Mouse (Mus musculus): ENCODE data around the gene Gm14434. TPM values are rescaled to one million over a fixed set of nuclear protein-coding genes. Genes with fewer than 3 reads are reported as not detected.
"Not testable (repeated sequence)": the region's sequence is repeated elsewhere in the genome, so short reads cannot be mapped to it uniquely, and the experiment has no call there.

Gm14434 gene
- 0.78 and 1.1 TPM in 2 replicates for polyA plus RNA-seq (2012; rRNA removed)

DNA sequence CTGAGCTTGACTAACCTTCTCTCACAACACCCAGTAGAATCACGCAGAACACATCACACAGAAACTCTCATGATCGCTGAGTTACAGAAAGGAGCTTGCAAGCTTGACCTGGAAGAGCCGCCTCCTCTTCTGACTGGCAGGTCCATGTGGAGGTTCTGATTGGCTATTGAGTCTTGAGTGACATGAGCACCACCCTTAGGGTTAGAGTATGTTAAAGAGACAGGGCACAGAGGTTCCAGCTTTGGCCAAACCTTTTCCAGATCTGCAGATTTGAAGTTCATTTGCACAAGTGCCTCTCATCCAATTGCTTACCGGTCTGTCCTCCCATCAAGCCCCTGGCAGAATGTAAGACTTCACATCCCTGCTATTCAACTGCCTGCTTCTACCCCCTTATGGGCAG is at the start of gene Gm14434:
Gene Gm14434 (minus strand): TSS at position 101 of the 400 bp plus-strand sequence.
- WGBS = no CpG with 5 or more reads among the region's 4 CpGs
- DNase-seq (ENCODE audit: low read depth, low spot score) = not testable (repeated sequence)

DNA sequence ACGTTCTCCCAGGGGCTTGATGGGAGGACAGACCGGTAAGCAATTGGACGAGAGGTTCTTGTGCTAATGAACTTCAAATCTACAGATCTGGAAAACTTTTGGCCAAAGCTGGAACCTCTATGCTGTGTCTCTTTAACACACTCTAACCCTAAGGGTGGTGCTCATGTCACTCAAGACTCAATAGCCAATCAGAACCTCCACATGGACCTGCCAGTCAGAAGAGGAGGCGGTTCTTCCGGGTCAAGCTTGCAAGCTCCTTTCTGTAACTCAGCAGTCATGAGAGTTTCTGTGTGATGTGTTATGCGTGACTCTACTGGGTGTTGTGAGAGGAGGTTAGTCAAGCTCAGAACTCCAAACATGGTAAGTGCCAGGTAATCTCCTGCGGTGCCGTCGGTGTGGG is 34.2 kb upstream of the Gm14434 start, which contains the start of gene Zfp967:
Gene Zfp967 (plus strand): TSS at position 301 of the 400 bp plus-strand sequence.
- no CpG with 5 or more reads among the region's 9 CpGs for WGBS
- DNase-seq (ENCODE audit: low read depth, low spot score) = not testable (repeated sequence)

DNA sequence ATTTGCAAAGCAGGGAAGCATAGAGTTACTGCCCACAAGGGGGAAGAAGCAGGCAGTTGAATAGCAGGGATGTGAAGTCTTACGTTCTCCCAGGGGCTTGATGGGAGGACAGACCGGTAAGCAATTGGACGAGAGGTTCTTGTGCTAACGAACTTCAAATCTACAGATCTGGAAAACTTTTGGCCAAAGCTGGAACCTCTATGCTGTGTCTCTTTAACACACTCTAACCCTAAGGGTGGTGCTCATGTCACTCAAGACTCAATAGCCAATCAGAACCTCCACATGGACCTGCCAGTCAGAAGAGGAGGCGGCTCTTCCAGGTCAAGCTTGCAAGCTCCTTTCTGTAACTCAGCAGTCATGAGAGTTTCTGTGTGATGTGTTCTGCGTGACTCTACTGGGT is 63.3 kb downstream of the Gm14434 start, which contains the start of gene Gm14435:
Gene Gm14435 (plus strand): TSS at position 301 of the 400 bp plus-strand sequence.
- no CpG with 5 or more reads among the region's 6 CpGs for WGBS
- DNase-seq (ENCODE audit: low read depth, low spot score) = not testable (repeated sequence)

Other genes starting within 250 kb of the Gm14434 start
- not detected in 2 replicates for gene Gm11009, start 167.3 kb downstream of the Gm14434 start, polyA plus RNA-seq (2012; rRNA removed)
- 0.51 TPM in 1 of 2 replicates, not detected in the other for gene Gm14435, start 63.2 kb downstream of the Gm14434 start, polyA plus RNA-seq (2012; rRNA removed)
- not detected in 2 replicates for gene Zfp967, start 34.3 kb upstream of the Gm14434 start, polyA plus RNA-seq (2012; rRNA removed)
- 2.6 and 2.7 TPM in 2 replicates for gene Gm14308, start 149.6 kb upstream of the Gm14434 start, polyA plus RNA-seq (2012; rRNA removed)
- gene Zfp973, start 183.7 kb upstream of the Gm14434 start, polyA plus RNA-seq (2012; rRNA removed) = 0.77 and 1.8 TPM in 2 replicates
- gene Gm14305, start 221.5 kb upstream of the Gm14434 start, polyA plus RNA-seq (2012; rRNA removed) = 1.5 and 1.7 TPM in 2 replicates